Mouse (Mus musculus) cerebellum, adult 2 months (tissue): ENCODE data around the gene D430042O09Rik.

Experiments
- CTCF ChIP-seq: fragments of 200-500 bp; IDR thresholded peaks from 2 replicates; pipeline ENCODE4 v1.5.1; 2011; ENCODE audit warnings: low read depth, mild to moderate bottlenecking, control low read depth, low read length, moderate library complexity, borderline replicate concordance; ENCODE audit not compliant: insufficient read depth
- POLR2A ChIP-seq: fragments of 200-500 bp; IDR thresholded peaks from 2 replicates; pipeline ENCODE4 v1.6.1; 2011; ENCODE audit warnings: low read length, control low read depth, borderline replicate concordance; ENCODE audit not compliant: insufficient read depth

- TF ChIP-seq CTCF (peak; percentile 67), POLR2A (no peak)
These were observed 32.8 kb upstream of the D430042O09Rik start for GRCm38 (mm10) chr7:125674916-125675315.
